Mouse (Mus musculus): ENCODE measurements around the gene Kcnq4. TPM values are rescaled to one million over a fixed set of nuclear protein-coding genes. Genes with fewer than 3 reads are reported as not detected.
A peak's percentile ranks its signal among the peaks of the same experiment; 100 is the strongest.

Kcnq4 gene
- polyA plus RNA-seq, 1 experiment from 2014 or later, result 4.4 TPM

DNA sequence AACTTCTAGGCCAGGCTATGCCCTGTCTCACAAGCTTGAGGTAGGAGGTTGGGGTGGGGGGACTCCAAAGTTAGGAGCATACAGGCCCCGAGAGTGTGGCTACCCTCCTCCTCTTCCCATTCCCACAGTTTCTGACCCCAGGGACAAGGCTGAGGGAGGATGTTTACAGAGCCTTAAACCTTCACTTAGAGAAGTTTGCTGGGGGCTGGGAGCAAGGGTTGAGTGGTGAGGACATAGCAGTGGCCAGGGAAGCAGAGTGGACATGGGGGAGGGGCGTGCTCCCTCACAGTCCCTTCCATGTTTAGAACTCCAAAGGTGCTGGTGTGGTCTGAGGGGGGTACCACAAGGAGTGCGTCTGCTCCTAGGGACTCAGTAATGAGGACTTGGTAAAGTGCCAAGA lies 4.8 kb downstream of the Kcnq4 start:
- H3K27me3 ChIP-seq, result peaks cover 50% of the 10 kb centered on the region
- no peaks in the 10 kb centered on the region for H3K36me3 ChIP-seq
- no peaks in the 10 kb centered on the region for H3K9me3 ChIP-seq
- peak; percentile 3; the same call in 1 of the 2 replicates for ATAC-seq (ENCODE audit: borderline replicate concordance, extremely low read depth, low FRiP score, low TSS enrichment)
- no peak overlapping the region for H3K9ac ChIP-seq
- WGBS, result 27% methylated on average over 3 of the region's 3 CpGs
- H3K4me2 ChIP-seq, result no peak overlapping the region
- H3K4me3 ChIP-seq, result no peak overlapping the region
- no peak overlapping the region for H3K27ac ChIP-seq
- peaks cover 24% of the 10 kb centered on the region for H3K4me1 ChIP-seq

DNA sequence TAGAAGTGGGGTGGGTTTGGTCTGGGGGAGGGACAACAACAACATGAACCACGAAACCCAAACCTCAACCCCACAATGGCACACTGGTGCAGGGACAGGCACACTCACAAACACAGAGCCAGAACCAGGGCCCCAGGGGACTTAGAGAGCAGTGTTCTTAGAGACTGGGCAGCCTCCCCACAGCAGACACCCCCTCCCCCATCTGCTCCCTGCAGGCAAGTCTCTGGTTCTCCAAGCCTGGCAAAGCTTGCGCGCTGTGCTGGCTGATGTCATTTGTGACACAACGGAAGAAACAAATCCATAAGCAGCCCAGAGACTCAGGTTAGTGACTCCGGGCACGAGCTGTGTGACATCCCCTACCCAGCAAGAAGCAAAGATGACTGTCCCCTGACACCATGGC lies 7.1 kb downstream of the Kcnq4 start:
- ATAC-seq (ENCODE audit: borderline replicate concordance, extremely low read depth, low FRiP score, low TSS enrichment), result no peak
- WGBS, result 72% methylated on average over 6 of the region's 6 CpGs
- Histone ChIP-seq H3K9me3 (no peaks in the 10 kb centered on the region), H3K4me1 (peaks cover 5% of the 10 kb centered on the region; the same call in 1 of the 2 replicates), H3K27me3 (peaks cover 35% of the 10 kb centered on the region), H3K36me3 (no peaks in the 10 kb centered on the region), H3K4me3 (no peak overlapping the region), H3K27ac (no peak overlapping the region), H3K9ac (no peak overlapping the region), H3K4me2 (no peak overlapping the region)

DNA sequence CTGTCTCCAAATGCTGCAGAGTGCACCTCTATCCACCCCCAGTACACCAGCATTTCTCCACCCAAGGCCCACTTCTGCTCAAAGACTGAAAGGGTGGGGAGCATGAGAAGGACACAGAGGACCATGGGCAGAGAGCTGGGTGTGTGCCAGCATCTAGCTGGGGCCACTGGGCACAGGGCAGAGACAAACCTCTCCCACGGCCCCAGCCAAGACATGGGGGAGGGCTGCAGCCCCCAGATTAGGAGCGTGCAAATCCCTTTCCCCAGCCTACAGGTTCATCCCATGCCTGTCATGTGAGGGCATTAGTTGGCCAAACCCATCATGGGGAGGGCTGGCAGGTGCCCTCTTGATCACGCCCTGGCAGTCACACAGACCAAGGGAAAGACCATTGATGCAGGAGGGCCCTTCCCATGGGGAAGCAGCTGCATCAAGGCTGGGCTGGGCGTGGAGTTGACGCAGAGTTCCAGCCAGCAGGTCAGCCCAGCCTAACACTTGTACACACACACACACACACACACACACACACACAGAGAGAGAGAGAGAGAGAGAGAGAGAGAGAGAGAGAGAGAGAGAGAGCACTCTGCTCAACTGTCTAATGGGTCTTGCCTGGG lies 14.3 kb downstream of the Kcnq4 start:
- Histone ChIP-seq H3K9ac (no peak overlapping the region), H3K27ac (peak overlapping the region; percentile 26; the same call in 1 of the 2 replicates), H3K4me1 (peaks cover 34% of the 10 kb centered on the region), H3K9me3 (no peaks in the 10 kb centered on the region), H3K36me3 (no peaks in the 10 kb centered on the region), H3K4me3 (no peak overlapping the region), H3K27me3 (peaks cover 18% of the 10 kb centered on the region), H3K4me2 (no peak overlapping the region)
- 56% methylated on average over 4 of the region's 5 CpGs for WGBS
- no peak for ATAC-seq (ENCODE audit: borderline replicate concordance, extremely low read depth, low FRiP score, low TSS enrichment)

DNA sequence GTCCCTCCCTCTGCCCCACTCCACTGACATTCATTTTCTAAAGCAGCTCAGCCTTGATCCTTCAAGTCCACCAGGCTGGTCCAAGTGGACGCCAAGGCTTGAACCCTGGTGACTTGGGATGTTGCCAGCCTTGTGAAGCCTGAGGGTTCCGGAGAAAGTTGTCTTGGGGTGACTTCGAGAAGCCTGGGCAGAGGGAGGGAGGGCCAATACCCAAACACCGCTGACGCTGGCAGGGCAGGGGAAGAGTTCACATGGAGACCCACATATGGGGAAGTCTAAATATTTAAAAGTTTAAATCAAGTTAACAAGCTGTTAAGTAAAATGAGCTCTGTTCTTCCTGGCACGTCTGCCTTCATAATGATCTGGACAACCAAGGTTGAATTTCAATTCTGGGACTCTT lies 15.7 kb downstream of the Kcnq4 start:
- Histone ChIP-seq H3K4me1 (peaks cover 34% of the 10 kb centered on the region), H3K36me3 (no peaks in the 10 kb centered on the region), H3K27ac (peak overlapping the region; percentile 21), H3K9ac (no peak overlapping the region), H3K4me2 (no peak overlapping the region), H3K4me3 (no peak overlapping the region), H3K27me3 (peaks cover 7% of the 10 kb centered on the region; the same call in 1 of the 2 replicates), H3K9me3 (no peaks in the 10 kb centered on the region)
- no peak for ATAC-seq (ENCODE audit: borderline replicate concordance, extremely low read depth, low FRiP score, low TSS enrichment)
- WGBS, result 40% methylated on average over 6 of the region's 6 CpGs

DNA sequence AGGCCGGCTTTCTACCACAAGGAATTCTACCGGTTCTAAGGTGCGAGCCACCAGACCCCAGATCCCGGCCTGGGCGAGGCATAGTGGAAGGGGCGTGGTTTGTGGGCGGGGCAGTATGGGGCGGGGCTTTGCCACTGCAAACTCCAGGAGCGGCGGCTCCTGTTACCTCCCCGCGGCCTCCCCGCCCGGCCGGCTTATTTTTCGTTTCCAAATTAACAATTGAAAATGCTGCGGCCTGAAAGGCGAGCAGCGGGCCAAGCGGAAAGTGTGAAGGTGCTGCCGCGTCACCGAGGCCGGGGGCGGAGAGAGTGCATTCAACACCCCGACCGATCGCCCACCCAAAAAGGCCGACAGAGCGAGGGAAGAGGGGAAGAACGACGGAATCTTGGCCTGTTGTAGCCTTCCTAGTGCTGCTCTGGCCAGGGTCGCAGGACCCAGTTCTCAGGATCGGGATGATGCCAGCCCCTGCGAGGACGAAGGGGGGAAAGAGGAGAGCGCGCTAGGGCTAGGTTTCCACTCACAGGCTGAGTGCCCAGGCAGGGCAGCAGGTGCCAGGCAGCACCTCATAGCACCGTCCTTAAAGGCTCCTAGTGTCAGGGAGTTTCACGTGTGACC lies 17.3 kb downstream of the Kcnq4 start:
- H3K9ac ChIP-seq, result peak overlapping the region; percentile 42
- no peaks in the 10 kb centered on the region for H3K9me3 ChIP-seq
- ATAC-seq (ENCODE audit: borderline replicate concordance, extremely low read depth, low FRiP score, low TSS enrichment), result peak; percentile 78; the same call in 1 of the 2 replicates
- no peaks in the 10 kb centered on the region for H3K36me3 ChIP-seq
- WGBS, result 1% methylated on average over 40 of the region's 40 CpGs
- H3K27me3 ChIP-seq, result peaks cover 7% of the 10 kb centered on the region; the same call in 1 of the 2 replicates
- H3K4me3 ChIP-seq, result peak overlapping the region; percentile 45
- H3K4me1 ChIP-seq, result peaks cover 34% of the 10 kb centered on the region
- no peak overlapping the region for H3K27ac ChIP-seq
- peak overlapping the region; percentile 91 for H3K4me2 ChIP-seq

DNA sequence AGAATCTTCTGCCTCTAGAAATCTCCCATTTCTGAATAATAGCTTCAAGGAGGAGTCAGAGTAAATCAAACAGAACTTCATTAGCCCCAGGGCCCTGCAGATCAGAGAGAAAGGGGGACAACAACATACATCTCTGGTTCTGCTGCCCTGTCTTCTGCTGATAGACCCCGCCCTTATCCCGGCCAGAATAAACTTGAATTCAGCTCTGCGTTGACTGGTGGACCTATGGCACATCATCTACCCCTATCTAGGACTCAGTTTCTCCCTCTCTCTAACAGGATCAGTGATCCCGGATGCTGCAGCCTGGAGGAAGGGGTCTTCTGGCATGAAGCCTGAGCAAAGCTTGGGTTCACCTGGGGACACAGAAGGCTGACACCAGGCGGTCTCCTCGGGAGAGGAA lies 17.8 kb downstream of the Kcnq4 start:
- H3K27me3 ChIP-seq, result peaks cover 7% of the 10 kb centered on the region; the same call in 1 of the 2 replicates
- no peak for ATAC-seq (ENCODE audit: borderline replicate concordance, extremely low read depth, low FRiP score, low TSS enrichment)

DNA sequence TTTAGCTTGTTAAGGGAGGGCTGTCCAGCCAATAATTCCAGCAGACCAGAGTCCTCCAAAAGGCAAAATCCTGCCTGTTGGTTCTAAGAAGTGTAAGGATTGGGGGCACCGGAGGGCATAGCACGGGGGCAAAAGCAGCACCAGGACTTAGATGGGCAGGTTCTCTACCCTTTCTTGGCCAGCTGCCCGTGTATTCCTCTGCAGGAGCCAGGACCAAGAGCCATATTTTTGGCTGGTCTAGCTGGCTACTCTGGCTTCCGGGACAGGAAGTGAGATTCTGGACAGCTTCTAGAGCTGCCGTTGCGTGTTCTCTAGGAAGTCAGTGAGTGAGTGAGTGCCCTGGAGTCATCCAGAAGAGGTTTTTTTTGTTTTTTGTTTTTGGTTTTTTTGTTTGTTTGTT lies 18.3 kb downstream of the Kcnq4 start:
- H3K4me3 ChIP-seq, result no peak overlapping the region
- peaks cover 7% of the 10 kb centered on the region; the same call in 1 of the 2 replicates for H3K27me3 ChIP-seq
- no peaks in the 10 kb centered on the region for H3K9me3 ChIP-seq
- H3K4me1 ChIP-seq, result peaks cover 36% of the 10 kb centered on the region
- 26% methylated on average over 6 of the region's 6 CpGs for WGBS
- H3K4me2 ChIP-seq, result no peak overlapping the region; the same call in 1 of the 2 replicates
- H3K9ac ChIP-seq, result no peak overlapping the region
- H3K27ac ChIP-seq, result no peak overlapping the region
- no peaks in the 10 kb centered on the region for H3K36me3 ChIP-seq
- no peak for ATAC-seq (ENCODE audit: borderline replicate concordance, extremely low read depth, low FRiP score, low TSS enrichment)

More for the DNA sequence above, 17.8 kb downstream of the Kcnq4 start:
- 28% methylated on average over 6 of the region's 6 CpGs for WGBS
- Histone ChIP-seq H3K9me3 (no peaks in the 10 kb centered on the region), H3K4me2 (peak overlapping the region; percentile 91), H3K4me3 (peak overlapping the region; percentile 45), H3K27ac (no peak overlapping the region), H3K36me3 (no peaks in the 10 kb centered on the region), H3K9ac (no peak overlapping the region), H3K4me1 (peaks cover 34% of the 10 kb centered on the region)

DNA sequence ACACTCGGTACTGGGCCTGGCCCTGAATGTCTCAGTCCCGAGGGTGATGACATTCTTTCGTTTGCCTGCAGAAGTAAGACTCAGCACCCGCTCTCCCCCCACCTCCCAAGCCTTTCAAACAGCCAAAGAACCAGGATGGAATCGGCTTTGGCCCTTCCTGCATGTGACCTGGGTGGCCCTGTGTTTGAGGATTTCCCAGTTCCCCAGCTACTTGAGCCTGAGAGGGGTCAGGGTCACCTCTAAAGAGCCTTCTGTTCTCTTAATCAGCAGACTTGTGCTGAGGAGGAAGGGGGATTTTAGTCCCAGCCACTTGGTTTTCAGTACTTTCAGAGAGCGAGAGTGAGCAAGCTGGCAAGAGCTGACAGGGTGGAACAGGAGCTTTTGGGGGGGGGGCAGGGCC lies 19.0 kb downstream of the Kcnq4 start:
- no peak for ATAC-seq (ENCODE audit: borderline replicate concordance, extremely low read depth, low FRiP score, low TSS enrichment)
- peaks cover 36% of the 10 kb centered on the region for H3K4me1 ChIP-seq
- WGBS, result 37% methylated on average over 6 of the region's 6 CpGs

DNA sequence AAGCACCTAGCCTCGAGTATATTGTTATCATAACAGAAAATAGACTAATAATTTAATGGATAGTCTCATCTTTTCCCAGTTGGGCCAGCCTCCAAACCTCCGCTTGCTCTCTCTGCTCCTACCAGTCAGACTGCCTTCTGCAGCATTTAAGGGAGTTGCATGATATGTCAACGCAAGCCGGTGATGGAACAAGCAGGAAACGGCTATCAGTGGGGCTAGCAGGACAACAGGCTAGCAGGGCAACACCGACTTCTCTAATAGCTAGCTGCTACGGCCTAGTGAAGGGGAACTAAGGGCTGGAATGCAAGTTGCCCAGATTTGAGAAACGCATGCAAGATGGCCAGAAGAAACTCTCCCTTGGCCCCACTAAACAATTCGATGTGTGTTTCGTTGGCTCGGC lies 20.6 kb downstream of the Kcnq4 start:
- Histone ChIP-seq H3K36me3 (no peaks in the 10 kb centered on the region), H3K4me1 (peaks cover 29% of the 10 kb centered on the region), H3K4me3 (no peak overlapping the region), H3K9ac (no peak overlapping the region), H3K27ac (no peak overlapping the region), H3K27me3 (peaks cover 7% of the 10 kb centered on the region; the same call in 1 of the 2 replicates), H3K9me3 (no peaks in the 10 kb centered on the region), H3K4me2 (no peak overlapping the region)
- WGBS, result 69% methylated on average over 11 of the region's 11 CpGs
- ATAC-seq (ENCODE audit: borderline replicate concordance, extremely low read depth, low FRiP score, low TSS enrichment), result no peak

More for the DNA sequence above, 19.0 kb downstream of the Kcnq4 start:
- peaks cover 7% of the 10 kb centered on the region; the same call in 1 of the 2 replicates for H3K27me3 ChIP-seq
- no peak overlapping the region for H3K9ac ChIP-seq
- H3K36me3 ChIP-seq, result no peaks in the 10 kb centered on the region
- no peaks in the 10 kb centered on the region for H3K9me3 ChIP-seq
- H3K27ac ChIP-seq, result no peak overlapping the region
- H3K4me2 ChIP-seq, result no peak overlapping the region
- no peak overlapping the region for H3K4me3 ChIP-seq

DNA sequence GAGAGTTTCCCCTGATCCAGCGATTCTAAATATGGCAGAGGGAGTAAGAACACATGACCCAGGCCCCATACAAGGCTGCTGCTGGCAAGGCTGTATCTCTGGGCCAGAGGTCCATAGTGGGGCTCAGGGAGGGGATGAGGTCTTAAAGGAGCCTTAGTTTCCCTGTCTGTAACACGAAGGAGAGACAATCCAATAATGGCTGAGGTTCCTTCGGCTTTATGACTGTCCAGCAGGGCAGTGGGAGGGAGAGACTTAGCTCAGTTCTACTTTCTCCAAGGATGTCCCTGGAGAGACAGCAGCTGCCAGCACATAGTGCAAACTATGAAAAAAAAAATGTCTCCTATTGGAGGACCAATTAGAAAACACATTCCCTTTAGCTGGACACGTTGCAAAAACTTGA lies 22.2 kb downstream of the Kcnq4 start:
- H3K4me1 ChIP-seq, result peaks cover 21% of the 10 kb centered on the region
- H3K4me3 ChIP-seq, result no peak overlapping the region
- H3K36me3 ChIP-seq, result no peaks in the 10 kb centered on the region
- H3K27me3 ChIP-seq, result 0 out of 2 replicates have a peak, but pooled peaks cover 3% of the 10 kb centered on the region
- no peaks in the 10 kb centered on the region for H3K9me3 ChIP-seq
- H3K4me2 ChIP-seq, result no peak overlapping the region
- H3K9ac ChIP-seq, result no peak overlapping the region
- H3K27ac ChIP-seq, result no peak overlapping the region
- no peak for ATAC-seq (ENCODE audit: borderline replicate concordance, extremely low read depth, low FRiP score, low TSS enrichment)
- 52% methylated on average over 4 of the region's 4 CpGs for WGBS

DNA sequence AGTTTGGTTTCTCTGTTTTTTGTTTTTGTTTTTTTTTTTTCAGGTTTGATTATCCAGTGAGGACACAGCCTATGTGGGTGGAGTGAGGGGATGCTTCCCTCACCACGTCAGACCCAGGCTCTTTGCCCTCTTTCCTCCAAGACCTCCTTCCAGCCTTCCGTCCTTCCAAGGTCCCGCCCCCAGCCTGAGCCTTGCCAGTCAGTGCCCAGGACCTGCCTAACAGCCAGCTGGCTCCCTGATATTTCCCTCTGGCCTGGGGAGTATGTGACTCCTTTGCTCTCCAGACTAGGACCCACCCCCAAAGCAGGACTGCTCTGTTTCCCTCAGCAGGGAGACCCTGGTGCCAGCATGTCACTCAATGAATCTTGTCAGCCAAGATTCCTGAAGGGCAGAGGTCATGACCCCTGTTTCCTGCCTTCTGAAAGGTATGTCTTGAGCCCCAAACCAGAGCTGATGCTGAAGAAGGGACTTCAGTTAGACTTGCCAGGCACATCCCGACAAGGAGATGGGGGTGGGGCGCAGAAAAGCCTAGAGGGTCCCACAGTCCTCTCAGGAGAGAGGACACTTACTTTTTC lies 22.8 kb downstream of the Kcnq4 start:
- no peak overlapping the region for H3K9ac ChIP-seq
- H3K27me3 ChIP-seq, result 0 out of 2 replicates have a peak, but pooled peaks cover 3% of the 10 kb centered on the region
- H3K4me2 ChIP-seq, result no peak overlapping the region
- ATAC-seq (ENCODE audit: borderline replicate concordance, extremely low read depth, low FRiP score, low TSS enrichment), result no peak
- H3K4me3 ChIP-seq, result no peak overlapping the region
- H3K27ac ChIP-seq, result no peak overlapping the region
- peaks cover 15% of the 10 kb centered on the region for H3K4me1 ChIP-seq
- H3K9me3 ChIP-seq, result no peaks in the 10 kb centered on the region
- WGBS, result 44% methylated on average over 5 of the region's 5 CpGs
- no peaks in the 10 kb centered on the region for H3K36me3 ChIP-seq

DNA sequence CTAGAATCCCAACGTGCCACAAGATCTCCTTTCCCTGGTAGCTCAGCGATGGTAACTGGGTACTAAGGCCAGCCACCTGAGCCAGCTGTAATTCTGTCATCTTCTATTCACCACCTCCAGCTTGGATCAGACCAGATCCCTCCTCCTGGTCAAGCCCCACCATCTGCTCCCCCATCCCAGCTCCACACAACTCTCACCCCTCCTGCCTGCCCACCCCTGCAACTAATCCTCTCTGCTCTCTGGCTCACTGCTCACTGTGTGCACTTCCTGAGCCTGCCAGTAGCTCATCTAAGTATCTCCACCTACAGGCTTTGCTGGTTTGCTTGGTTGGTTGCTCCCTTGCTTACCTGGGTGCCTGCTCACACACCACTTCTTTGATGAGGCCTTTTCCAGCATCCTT lies 26.8 kb downstream of the Kcnq4 start:
- no peaks in the 10 kb centered on the region for H3K9me3 ChIP-seq
- no peak overlapping the region for H3K27ac ChIP-seq
- H3K4me2 ChIP-seq, result no peak overlapping the region
- WGBS, result 77% methylated on average over 2 of the region's 2 CpGs
- H3K9ac ChIP-seq, result no peak overlapping the region
- no peaks in the 10 kb centered on the region for H3K36me3 ChIP-seq
- ATAC-seq (ENCODE audit: borderline replicate concordance, extremely low read depth, low FRiP score, low TSS enrichment), result no peak
- H3K4me3 ChIP-seq, result no peak overlapping the region
- H3K27me3 ChIP-seq, result peaks cover 10% of the 10 kb centered on the region
- peaks cover 4% of the 10 kb centered on the region for H3K4me1 ChIP-seq
